Mouse (Mus musculus) macrophage (primary cell): ENCODE data around the gene Dmxl2. TPM values are rescaled to one million over a fixed set of nuclear protein-coding genes. Genes with fewer than 3 reads are reported as not detected.
A peak's percentile ranks its signal among the peaks of the same experiment; 100 is the strongest.

Experiments
- H3K27ac ChIP-seq: fragments of 350-480 bp; formaldehyde crosslinking; 2 replicates; pipeline ENCODE4 v1.9.0; 2021
- H3K36me3 ChIP-seq: fragments of 350-480 bp; formaldehyde crosslinking; 2 replicates; pipeline ENCODE4 v1.9.0; 2021; ENCODE audit errors: inconsistent target
- H3K4me3 ChIP-seq: fragments of 350-480 bp; formaldehyde crosslinking; 2 replicates; pipeline ENCODE4 v1.9.0; 2021; ENCODE audit errors: inconsistent target
- H3K79me2 ChIP-seq: fragments of 350-480 bp; formaldehyde crosslinking; 2 replicates; pipeline ENCODE4 v1.9.0; 2021; ENCODE audit errors: inconsistent target
- WGBS: methylation state at CpG from one replicate; pipeline ENCODE4 v1.1.7; 2026; ENCODE audit warnings: inconsistent platforms; ENCODE audit not compliant: missing documents; 5-methylcytosine and 5-hydroxymethylcytosine counted together
- polyA plus RNA-seq: library from polyadenylated mRNA; stranded (reverse); fragments of 250-400 nt; gene quantifications from 3 replicates; pipeline ENCODE4 v1.2.4, GENCODE M21; 2018; ENCODE audit warnings: inconsistent platforms

Dmxl2 gene
- polyA plus RNA-seq, 1 experiment from 2014 or later = 14.4 TPM

GRCm38 (mm10) chr9:54479054-54479453, 22.4 kb downstream of the Dmxl2 start:
- WGBS = 100% methylated on average over 1 of the region's 1 CpGs
- Histone ChIP-seq H3K36me3 (no peaks in the 10 kb centered on the region), H3K79me2 (no peaks in the 10 kb centered on the region), H3K4me3 (no peak overlapping the region), H3K27ac (no peak overlapping the region)

- no peak overlapping the region for H3K4me3 ChIP-seq
- no peaks in the 10 kb centered on the region for H3K36me3 ChIP-seq
- WGBS = 37% methylated on average over 3 of the region's 3 CpGs
- no peaks in the 10 kb centered on the region for H3K79me2 ChIP-seq
- no peak overlapping the region for H3K27ac ChIP-seq
Observed at GRCm38 (mm10) chr9:54478117-54478516, 23.3 kb downstream of the Dmxl2 start.

GRCm38 (mm10) chr9:54474546-54474945, 26.9 kb downstream of the Dmxl2 start:
- WGBS = 98% methylated on average over 4 of the region's 5 CpGs

GRCm38 (mm10) chr9:54474031-54474430, 27.4 kb downstream of the Dmxl2 start:
- WGBS = 25% methylated on average over 4 of the region's 4 CpGs
- no peaks in the 10 kb centered on the region for H3K79me2 ChIP-seq
- H3K36me3 ChIP-seq = no peaks in the 10 kb centered on the region

More at GRCm38 (mm10) chr9:54474546-54474945, 26.9 kb downstream of the Dmxl2 start:
- Histone ChIP-seq H3K36me3 (no peaks in the 10 kb centered on the region), H3K27ac (no peak overlapping the region), H3K79me2 (no peaks in the 10 kb centered on the region), H3K4me3 (no peak overlapping the region)

GRCm38 (mm10) chr9:54472784-54473183, 28.6 kb downstream of the Dmxl2 start:
- no peaks in the 10 kb centered on the region for H3K79me2 ChIP-seq
- no peaks in the 10 kb centered on the region for H3K36me3 ChIP-seq
- 83% methylated on average over 3 of the region's 3 CpGs for WGBS
- H3K27ac ChIP-seq = no peak overlapping the region
- H3K4me3 ChIP-seq = no peak overlapping the region

More at GRCm38 (mm10) chr9:54474031-54474430, 27.4 kb downstream of the Dmxl2 start:
- no peak overlapping the region for H3K27ac ChIP-seq
- H3K4me3 ChIP-seq = no peak overlapping the region

- H3K4me3 ChIP-seq = no peak overlapping the region
- no peak overlapping the region for H3K27ac ChIP-seq
- 32% methylated on average over 2 of the region's 2 CpGs for WGBS
- no peaks in the 10 kb centered on the region for H3K79me2 ChIP-seq
- H3K36me3 ChIP-seq = no peaks in the 10 kb centered on the region
Observed at GRCm38 (mm10) chr9:54469339-54469738, 32.1 kb downstream of the Dmxl2 start.

GRCm38 (mm10) chr9:54467433-54467933, 33.9 kb downstream of the Dmxl2 start:
- H3K36me3 ChIP-seq = no peaks in the 10 kb centered on the region

GRCm38 (mm10) chr9:54463483-54464054, 37.9 kb downstream of the Dmxl2 start:
- 90% methylated on average over 4 of the region's 4 CpGs for WGBS
- H3K4me3 ChIP-seq = no peak overlapping the region
- H3K36me3 ChIP-seq = peaks cover 6% of the 10 kb centered on the region; the same call in 1 of the 2 replicates
- no peaks in the 10 kb centered on the region for H3K79me2 ChIP-seq
- H3K27ac ChIP-seq = no peak overlapping the region

More at GRCm38 (mm10) chr9:54467433-54467933, 33.9 kb downstream of the Dmxl2 start:
- WGBS = 0% methylated on average over 1 of the region's 1 CpGs
- Histone ChIP-seq H3K4me3 (no peak overlapping the region), H3K27ac (peak overlapping the region; percentile 59), H3K79me2 (no peaks in the 10 kb centered on the region)

GRCm38 (mm10) chr9:54439015-54439414, 62.4 kb downstream of the Dmxl2 start:
- no peaks in the 10 kb centered on the region for H3K36me3 ChIP-seq
- H3K79me2 ChIP-seq = no peaks in the 10 kb centered on the region
- no peak overlapping the region for H3K27ac ChIP-seq
- H3K4me3 ChIP-seq = no peak overlapping the region
- WGBS = 94% methylated on average over 6 of the region's 6 CpGs

- 66% methylated on average over 2 of the region's 2 CpGs for WGBS
- H3K4me3 ChIP-seq = no peak overlapping the region
- H3K79me2 ChIP-seq = no peaks in the 10 kb centered on the region
- no peaks in the 10 kb centered on the region for H3K36me3 ChIP-seq
- no peak overlapping the region for H3K27ac ChIP-seq
Observed at GRCm38 (mm10) chr9:54438246-54438645, 63.2 kb downstream of the Dmxl2 start.

- no peak overlapping the region for H3K27ac ChIP-seq
- no peak overlapping the region for H3K4me3 ChIP-seq
- no peaks in the 10 kb centered on the region for H3K36me3 ChIP-seq
- 100% methylated on average over 2 of the region's 2 CpGs for WGBS
- H3K79me2 ChIP-seq = no peaks in the 10 kb centered on the region
Observed at GRCm38 (mm10) chr9:54416238-54416637, 85.2 kb downstream of the Dmxl2 start.

- 86% methylated on average over 5 of the region's 8 CpGs for WGBS
- Histone ChIP-seq H3K79me2 (no peaks in the 10 kb centered on the region), H3K27ac (no peak overlapping the region), H3K36me3 (no peaks in the 10 kb centered on the region), H3K4me3 (no peak overlapping the region)
Observed at GRCm38 (mm10) chr9:54356756-54357155, 144.7 kb downstream of the Dmxl2 start.

GRCm38 (mm10) chr9:54342026-54342425, 159.4 kb downstream of the Dmxl2 start:
- Histone ChIP-seq H3K27ac (no peak overlapping the region), H3K79me2 (no peaks in the 10 kb centered on the region), H3K4me3 (no peak overlapping the region), H3K36me3 (no peaks in the 10 kb centered on the region)
- 76% methylated on average over 5 of the region's 7 CpGs for WGBS

GRCm38 (mm10) chr9:54336532-54337144, 164.8 kb downstream of the Dmxl2 start:
- Histone ChIP-seq H3K79me2 (no peaks in the 10 kb centered on the region), H3K27ac (no peak overlapping the region), H3K4me3 (no peak overlapping the region), H3K36me3 (no peaks in the 10 kb centered on the region)
- 59% methylated on average over 6 of the region's 6 CpGs for WGBS

- Histone ChIP-seq H3K27ac (no peak overlapping the region), H3K36me3 (no peaks in the 10 kb centered on the region), H3K79me2 (no peaks in the 10 kb centered on the region), H3K4me3 (no peak overlapping the region)
- WGBS = 90% methylated on average over 12 of the region's 12 CpGs
Observed at GRCm38 (mm10) chr9:54335582-54335981, 165.8 kb downstream of the Dmxl2 start.
